31 mouse cellular contexts compared by ENCODE assay signal in genomic region chr2:68254756-68255155, GRCm38 (mm10).
"Had no signal": no experiment of that assay in that cellular context is flagged by ENCODE, and none has a peak within 500 bp of the region (broad histone marks: within the 10 kb centered on the region; RNA-seq: fewer than 3 reads in every experiment).

No protein-coding gene starts in this region.

- H3K9me3 ChIP-seq: heart, embryonic 10.5 days; heart, embryonic 12.5 days; heart, embryonic 13.5 days; heart, embryonic 15.5 days; hindbrain, embryonic 10.5 days; hindbrain, embryonic 12.5 days; hindbrain, embryonic 13.5 days; hindbrain, embryonic 15.5 days; intestine, embryonic 15.5 days had no signal

- H3K4me2 ChIP-seq: heart, embryonic 11.5 days; heart, embryonic 12.5 days; heart, embryonic 13.5 days; heart, embryonic 15.5 days; hindbrain, embryonic 12.5 days; hindbrain, embryonic 13.5 days; hindbrain, embryonic 14.5 days; hindbrain, embryonic 15.5 days; intestine, embryonic 15.5 days had no signal

- H3K36me3 ChIP-seq: hindbrain, embryonic 12.5 days; hindbrain, embryonic 13.5 days; hindbrain, embryonic 15.5 days; intestine, embryonic 15.5 days had no signal

- H3K4me3 ChIP-seq: heart, adult 2 months; heart, embryonic 10.5 days; heart, embryonic 12.5 days; heart, embryonic 13.5 days; heart, embryonic 15.5 days; hindbrain, embryonic 10.5 days; hindbrain, embryonic 12.5 days; hindbrain, embryonic 13.5 days; hindbrain, embryonic 15.5 days; intestine, embryonic 15.5 days; layer of hippocampus, adult 2 months; left cerebral cortex, adult 2 months had no signal

- H3K9ac ChIP-seq: heart, embryonic 12.5 days; heart, embryonic 13.5 days; heart, embryonic 15.5 days; hindbrain, embryonic 12.5 days; hindbrain, embryonic 13.5 days; hindbrain, embryonic 14.5 days; hindbrain, embryonic 15.5 days; intestine, embryonic 15.5 days had no signal

- ATAC-seq: hindbrain, embryonic 16.5 days; hindbrain, postnatal 0 days; inflammation-experienced regulatory T-cells, adult 6 months; intestine, embryonic 15.5 days; intestine, embryonic 16.5 days; intestine, postnatal 0 days had no signal

- DNase-seq: heart, adult 2 months; heart, postnatal 10 days; heart, postnatal 36 days; heart, postnatal 4 days; kidney, adult 2 months; kidney, adult 9 months; kidney, postnatal 10 days; kidney, postnatal 14 days; kidney, postnatal 25 days; kidney, postnatal 36 days; layer of hippocampus, adult 9-11 months; layer of hippocampus, postnatal 36 days had no signal

- H3K27ac ChIP-seq: heart, adult 2 months; heart, embryonic 10.5 days; heart, embryonic 13.5 days; heart, embryonic 15.5 days; hindbrain, embryonic 10.5 days; hindbrain, embryonic 12.5 days; hindbrain, embryonic 13.5 days; hindbrain, embryonic 14.5 days; hindbrain, embryonic 15.5 days; hindbrain, postnatal 0 days; intestine, embryonic 15.5 days; kidney, postnatal 0 days; layer of hippocampus, adult 2 months; left cerebral cortex, adult 2 months had no signal

- H3K4me1 ChIP-seq: heart, embryonic 15.5 days; hindbrain, embryonic 15.5 days; intestine, embryonic 15.5 days had no signal

- H3K27me3 ChIP-seq: heart, embryonic 12.5 days; heart, embryonic 13.5 days; heart, embryonic 15.5 days; hindbrain, embryonic 12.5 days; hindbrain, embryonic 13.5 days; hindbrain, embryonic 15.5 days; intestine, embryonic 15.5 days had no signal
